In the genomic region with DNA sequence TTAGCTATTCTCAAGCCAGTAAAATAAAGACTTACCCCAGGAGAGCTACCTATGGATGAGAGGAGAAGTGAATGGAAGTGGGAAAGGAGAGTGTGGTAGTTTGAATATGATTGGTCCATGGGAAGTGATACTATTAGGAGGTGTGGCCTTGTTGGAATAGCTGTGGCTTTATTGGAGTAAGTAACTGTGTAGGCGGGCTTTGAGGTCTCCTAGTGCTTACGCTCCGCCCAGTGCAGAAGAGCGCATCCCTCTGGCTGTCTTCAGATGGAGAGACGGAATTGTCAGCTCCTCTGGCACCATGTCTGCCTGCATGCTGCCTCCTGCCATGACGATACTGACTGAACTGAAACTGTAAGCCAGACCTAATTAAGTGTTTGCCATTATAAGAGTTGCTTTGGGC, we compare ENCODE assay signal across 18 mouse cellular contexts.
"Had no signal": no experiment of that assay in that cellular context is flagged by ENCODE, and none has a peak within 500 bp of the region (broad histone marks: within the 10 kb centered on the region; RNA-seq: fewer than 3 reads in every experiment).

No protein-coding gene starts in this region.

- H3K4me1 ChIP-seq: liver, embryonic 15.5 days; midbrain, embryonic 10.5 days; midbrain, embryonic 12.5 days; neural tube, embryonic 13.5 days; neural tube, embryonic 15.5 days had no signal

- H3K4me3 ChIP-seq: liver, embryonic 15.5 days; midbrain, embryonic 10.5 days; midbrain, embryonic 12.5 days; myocyte; neural tube, embryonic 13.5 days; neural tube, embryonic 15.5 days had no signal

- H3K4me2 ChIP-seq: liver, embryonic 15.5 days; lung, embryonic 14.5 days; midbrain, embryonic 12.5 days; neural tube, embryonic 13.5 days; neural tube, embryonic 15.5 days had no signal

- H3K27me3 ChIP-seq: liver, embryonic 15.5 days; midbrain, embryonic 12.5 days; neural tube, embryonic 13.5 days; neural tube, embryonic 15.5 days had no signal

- DNase-seq: liver, postnatal 0 days; lung, embryonic 14.5 days; lung, postnatal 10 days; lung, postnatal 4 days; midbrain, embryonic 14.5 days; retina, postnatal 1 day; right cerebral cortex, adult 18-20 months; right cerebral cortex, postnatal 25 days; right cerebral cortex, postnatal 4 days; thymus, adult 2 months; thymus, postnatal 36 days had no signal

- H3K36me3 ChIP-seq: liver, embryonic 15.5 days; midbrain, embryonic 10.5 days; midbrain, embryonic 12.5 days; neural tube, embryonic 13.5 days; neural tube, embryonic 15.5 days had no signal

- ATAC-seq: liver, postnatal 0 days; midbrain, embryonic 16.5 days had no signal

- H3K9ac ChIP-seq: liver, embryonic 15.5 days; liver, postnatal 0 days; lung, embryonic 14.5 days; midbrain, embryonic 12.5 days; neural tube, embryonic 13.5 days; neural tube, embryonic 15.5 days had no signal

- H3K27ac ChIP-seq: liver, embryonic 15.5 days; midbrain, embryonic 10.5 days; midbrain, embryonic 12.5 days; neural tube, embryonic 13.5 days; neural tube, embryonic 15.5 days had no signal

- H3K9me3 ChIP-seq: liver, embryonic 15.5 days; midbrain, embryonic 10.5 days; midbrain, embryonic 12.5 days; neural tube, embryonic 13.5 days; neural tube, embryonic 15.5 days had no signal
